Mouse (Mus musculus) neural tube, embryonic 11.5 days (tissue): ENCODE data around the gene Arl14ep. TPM values are rescaled to one million over a fixed set of nuclear protein-coding genes. Genes with fewer than 3 reads are reported as not detected.
"Not testable (repeated sequence)": the region's sequence is repeated elsewhere in the genome, so short reads cannot be mapped to it uniquely, and the experiment has no call there.

Source experiments
- ATAC-seq: fragments of 200-750 bp; cut with Nextera tagmentation; 2 replicates; pipeline ENCODE4 v1.8.0; 2017; ENCODE audit warnings: moderate number of reproducible peaks, mild to moderate bottlenecking, moderate TSS enrichment, moderate library complexity; ENCODE audit not compliant: insufficient read depth, low FRiP score, low TSS enrichment
- DNase-seq: peaks from one replicate; pipeline ENCODE4 v3.0.0-alpha.2; 2015; ENCODE audit warnings: low spot score
- H3K27ac ChIP-seq: fragments of 300-500 bp; sonication (generic); 2 replicates; pipeline ENCODE4 v1.5.1; 2014; ENCODE audit warnings: low read depth, mild to moderate bottlenecking, low read length
- H3K27me3 ChIP-seq: fragments of 300-500 bp; sonication (generic); 2 replicates; pipeline ENCODE4 v1.6.1; 2014; ENCODE audit warnings: mild to moderate bottlenecking, low read length, mixed read lengths; ENCODE audit not compliant: control insufficient read depth, insufficient read depth
- H3K36me3 ChIP-seq: fragments of 300-500 bp; sonication (generic); 2 replicates; pipeline ENCODE4 v1.6.1; 2014; ENCODE audit warnings: mild to moderate bottlenecking, low read length, moderate library complexity, mixed read lengths; ENCODE audit not compliant: control insufficient read depth, insufficient read depth
- H3K4me1 ChIP-seq: fragments of 300-500 bp; sonication (generic); 2 replicates; pipeline ENCODE4 v1.6.1; 2014; ENCODE audit warnings: low read length, mixed read lengths; ENCODE audit not compliant: control insufficient read depth, insufficient read depth
- H3K4me2 ChIP-seq: fragments of 300-500 bp; sonication (generic); 2 replicates; pipeline ENCODE4 v1.6.1; 2014; ENCODE audit warnings: low read depth, mild to moderate bottlenecking, moderate library complexity
- H3K4me3 ChIP-seq: fragments of 300-500 bp; sonication (generic); 2 replicates; pipeline ENCODE4 v1.5.1; 2014; ENCODE audit warnings: low read depth, low read length
- H3K9ac ChIP-seq: fragments of 300-500 bp; sonication (generic); 2 replicates; pipeline ENCODE4 v1.6.1; 2014; ENCODE audit warnings: mild to moderate bottlenecking, low read length
- H3K9me3 ChIP-seq: fragments of 300-500 bp; sonication (generic); 2 replicates; pipeline ENCODE4 v1.6.1; 2016; ENCODE audit warnings: low read length; ENCODE audit not compliant: control insufficient read depth
- WGBS: fragments of 180-500 bp; shearing (Covaris S2); extraction: QIAGEN DNeasy Blood & Tissue Kit; methylation state at CpG from one replicate; pipeline ENCODE4 v1.1.7; 2014; 5-methylcytosine and 5-hydroxymethylcytosine counted together
- polyA plus RNA-seq: library from polyadenylated mRNA; unstranded; fragments of >200 nt; fragmentation: Nextera tagmentation; extraction: Ambion mirVana; gene quantifications from 2 replicates; pipeline ENCODE4 v1.2.1, GENCODE M21; 2014

Gene Arl14ep
- 53.8 and 59.3 TPM in 2 replicates for polyA plus RNA-seq

DNA sequence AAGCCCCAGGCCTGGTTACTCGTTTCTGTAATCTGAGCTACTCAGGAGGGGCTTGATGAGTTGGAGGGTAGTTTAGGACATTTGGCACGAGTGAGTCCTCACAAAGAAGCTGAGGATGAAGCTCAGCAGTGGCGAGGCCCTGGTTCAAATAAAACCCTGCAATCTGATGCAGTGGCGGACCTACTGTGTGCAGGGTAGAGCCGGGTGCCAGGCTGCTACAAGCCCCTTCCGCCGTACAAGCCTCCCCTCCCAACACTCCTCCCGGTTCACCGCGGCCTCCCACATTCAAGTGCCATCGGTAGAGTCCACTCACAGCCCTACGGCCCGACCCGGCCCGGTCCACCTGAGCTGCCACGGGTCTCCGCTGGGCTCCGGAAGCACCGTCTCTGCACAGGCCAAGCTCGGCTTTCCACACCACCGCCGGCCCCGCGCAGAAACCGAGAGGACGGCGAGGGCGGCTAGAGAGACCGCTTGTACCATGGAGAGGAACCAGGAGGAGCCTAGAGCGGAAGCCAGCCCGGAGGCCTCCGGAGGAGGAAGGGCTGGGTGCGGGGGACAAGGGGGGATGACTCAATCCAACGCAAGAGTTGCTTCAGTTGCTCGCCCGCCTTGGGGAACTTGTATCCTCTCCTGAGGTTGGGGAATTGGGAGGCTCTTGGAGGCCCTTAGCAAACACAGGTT lies at the start of gene Arl14ep:
Gene Arl14ep (minus strand): TSS at position 466 of the 681 bp plus-strand sequence.
- peaks cover 4% of the 10 kb centered on the region; the same call in 1 of the 2 replicates for H3K4me1 ChIP-seq
- H3K4me2 ChIP-seq, result peak within 1 kb of the TSS; percentile 58
- WGBS, result under 1% methylated on average over 36 of the region's 36 CpGs
- DNase-seq (peak; percentile 90), ATAC-seq (peak; percentile 94)
- H3K27ac ChIP-seq, result no peak within 1 kb of the TSS
- H3K9me3 ChIP-seq, result no peaks in the 10 kb centered on the region
- H3K27me3 ChIP-seq, result no peaks in the 10 kb centered on the region
- no peaks in the 10 kb centered on the region for H3K36me3 ChIP-seq
- peak within 1 kb of the TSS; percentile 85 for H3K4me3 ChIP-seq
- peak within 1 kb of the TSS; percentile 96 for H3K9ac ChIP-seq

DNA sequence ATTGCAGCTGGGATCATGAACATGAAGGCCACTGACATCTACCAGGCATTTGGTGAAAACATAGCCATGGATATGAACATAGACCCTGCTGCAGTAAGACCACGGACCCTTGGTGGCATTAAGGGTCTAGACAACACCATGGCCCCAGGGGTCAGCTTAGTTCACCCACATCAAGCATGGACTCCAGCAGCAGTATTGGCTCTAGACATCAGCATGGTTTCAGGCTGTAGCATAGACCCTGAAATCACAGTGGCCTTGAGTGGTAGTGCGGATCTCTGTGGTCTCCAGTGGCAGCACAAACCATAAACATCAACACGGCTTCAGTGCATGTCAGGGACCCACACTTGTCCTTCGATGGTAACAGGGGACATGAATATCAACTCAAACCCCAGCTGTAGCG lies 48.5 kb upstream of the Arl14ep start:
- Histone ChIP-seq H3K27me3 (no peaks in the 10 kb centered on the region), H3K36me3 (no peaks in the 10 kb centered on the region), H3K9ac (no peak overlapping the region), H3K9me3 (no peaks in the 10 kb centered on the region), H3K4me1 (no peaks in the 10 kb centered on the region), H3K27ac (no peak overlapping the region), H3K4me2 (no peak overlapping the region), H3K4me3 (no peak overlapping the region)
- no peak for DNase-seq
- 93% methylated on average over 5 of the region's 5 CpGs for WGBS
- no peak for ATAC-seq

DNA sequence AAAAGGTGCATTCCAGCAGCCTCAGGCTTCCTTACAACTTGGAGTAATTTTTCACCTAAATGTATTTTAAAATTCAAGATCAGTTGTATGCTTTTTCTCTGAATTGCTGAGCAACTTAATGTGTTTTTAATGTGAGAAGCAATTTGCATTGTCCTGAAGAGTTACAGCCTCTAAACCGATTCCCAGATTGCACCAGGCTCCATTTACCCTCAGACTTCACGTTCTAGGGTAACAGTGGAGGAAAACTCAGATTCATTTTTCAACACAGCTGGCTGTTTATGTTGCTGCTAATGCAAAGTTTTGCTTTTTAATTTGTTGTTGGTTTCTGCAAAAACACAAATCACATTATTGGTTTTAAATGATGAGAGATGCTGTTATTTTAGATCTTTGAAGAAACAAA lies 45.1 kb upstream of the Arl14ep start:
- Histone ChIP-seq H3K27me3 (no peaks in the 10 kb centered on the region), H3K36me3 (no peaks in the 10 kb centered on the region), H3K9ac (no peak overlapping the region), H3K9me3 (no peaks in the 10 kb centered on the region), H3K27ac (no peak overlapping the region), H3K4me2 (no peak overlapping the region), H3K4me1 (no peaks in the 10 kb centered on the region), H3K4me3 (no peak overlapping the region)
- DNase-seq (no peak), ATAC-seq (no peak)
- WGBS, result 49% methylated on average over 2 of the region's 2 CpGs

DNA sequence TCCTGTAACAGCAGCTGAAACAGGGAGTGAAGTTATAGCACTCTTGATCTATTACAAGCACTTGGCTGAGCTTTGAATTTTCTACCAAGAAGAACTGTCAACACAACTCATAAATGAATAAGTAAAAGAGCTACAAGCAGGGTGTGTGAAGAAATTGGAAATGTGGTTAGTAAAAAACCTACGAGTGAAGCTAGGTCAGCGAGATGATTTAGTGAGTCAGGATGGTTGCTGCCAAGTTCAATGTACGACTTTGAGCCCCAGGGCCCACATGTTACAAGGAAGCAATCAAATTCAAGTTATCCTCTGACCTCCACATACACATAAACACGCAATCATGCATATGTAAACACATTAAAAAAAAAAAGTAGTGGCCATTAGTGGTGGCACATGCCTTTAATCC lies 38.9 kb upstream of the Arl14ep start:
- WGBS, result 82% methylated on average over 4 of the region's 4 CpGs
- H3K27me3 ChIP-seq, result no peaks in the 10 kb centered on the region
- DNase-seq (no peak), ATAC-seq (no peak)
- H3K36me3 ChIP-seq, result no peaks in the 10 kb centered on the region
- no peak overlapping the region for H3K27ac ChIP-seq
- no peak overlapping the region for H3K4me2 ChIP-seq
- H3K9me3 ChIP-seq, result no peaks in the 10 kb centered on the region
- H3K4me1 ChIP-seq, result no peaks in the 10 kb centered on the region
- no peak overlapping the region for H3K9ac ChIP-seq
- H3K4me3 ChIP-seq, result no peak overlapping the region

DNA sequence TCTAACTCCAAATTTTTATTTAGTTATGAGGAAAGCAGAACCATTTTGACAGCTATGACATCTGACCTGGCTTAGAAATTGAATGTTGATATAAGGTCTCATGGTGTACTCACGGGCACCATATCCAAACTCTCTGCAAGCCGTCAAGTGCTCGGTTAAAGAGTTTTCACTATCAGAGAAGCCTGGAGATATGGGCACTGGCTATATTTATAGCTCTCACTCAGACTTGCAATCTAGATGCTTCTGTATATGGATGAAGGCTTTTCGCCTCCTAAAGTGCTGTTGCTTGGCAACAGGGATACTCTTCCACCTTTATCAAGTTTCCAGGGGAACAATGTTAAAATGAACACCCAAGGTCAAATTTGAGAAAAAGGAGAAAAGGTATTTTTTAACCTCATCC lies 38.1 kb upstream of the Arl14ep start:
- Histone ChIP-seq H3K36me3 (no peaks in the 10 kb centered on the region), H3K27me3 (no peaks in the 10 kb centered on the region), H3K9me3 (no peaks in the 10 kb centered on the region), H3K9ac (no peak overlapping the region), H3K4me1 (no peaks in the 10 kb centered on the region), H3K27ac (no peak overlapping the region), H3K4me2 (no peak overlapping the region), H3K4me3 (no peak overlapping the region)
- DNase-seq (no peak), ATAC-seq (no peak)
- WGBS, result 90% methylated on average over 4 of the region's 4 CpGs

DNA sequence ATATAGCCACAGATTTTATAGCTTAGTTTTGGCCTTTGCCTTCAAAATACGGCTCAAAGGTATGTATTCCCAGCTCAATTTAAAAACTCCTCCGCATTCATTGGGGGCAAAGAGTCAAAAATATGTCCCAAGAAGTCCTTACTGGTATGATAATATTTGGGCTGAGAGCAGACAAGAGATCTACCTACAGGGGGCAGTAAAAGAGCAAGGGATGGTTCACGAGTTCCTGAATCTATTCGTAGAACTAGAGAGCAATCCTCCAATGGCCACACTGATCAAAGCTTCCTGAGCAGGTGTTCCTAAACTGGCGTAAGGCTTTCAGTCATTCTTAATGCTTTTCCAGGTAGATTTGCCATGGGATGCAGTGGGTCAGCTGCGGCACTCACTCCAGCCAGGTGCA lies 35.9 kb upstream of the Arl14ep start:
- Histone ChIP-seq H3K4me1 (no peaks in the 10 kb centered on the region), H3K9ac (no peak overlapping the region), H3K4me3 (no peak overlapping the region), H3K9me3 (no peaks in the 10 kb centered on the region), H3K4me2 (no peak overlapping the region), H3K27me3 (no peaks in the 10 kb centered on the region), H3K27ac (no peak overlapping the region), H3K36me3 (no peaks in the 10 kb centered on the region)
- WGBS, result 84% methylated on average over 6 of the region's 6 CpGs
- DNase-seq (no peak), ATAC-seq (no peak)

DNA sequence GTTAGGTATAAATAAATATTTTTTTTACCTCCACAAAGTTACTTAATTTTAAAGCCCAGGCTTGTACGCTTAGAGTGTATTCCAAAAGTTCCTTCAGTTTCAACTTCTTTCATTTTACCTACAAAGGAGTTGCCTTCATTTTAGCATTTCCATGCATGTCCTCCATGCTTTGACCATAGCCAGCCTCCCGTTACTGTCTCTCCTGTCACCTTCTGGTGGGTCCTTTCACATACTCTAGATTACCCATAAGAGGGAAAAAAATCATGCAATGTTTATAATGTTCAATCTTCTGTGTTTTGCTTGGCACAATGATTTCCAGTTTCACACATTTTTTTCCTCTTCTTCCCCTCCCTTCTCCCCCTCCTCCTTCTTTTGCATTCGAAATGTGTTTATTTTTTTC lies 32.2 kb upstream of the Arl14ep start:
- Histone ChIP-seq H3K4me2 (no peak overlapping the region), H3K27me3 (no peaks in the 10 kb centered on the region), H3K27ac (no peak overlapping the region), H3K36me3 (no peaks in the 10 kb centered on the region), H3K4me3 (no peak overlapping the region), H3K9me3 (no peaks in the 10 kb centered on the region), H3K4me1 (no peaks in the 10 kb centered on the region), H3K9ac (no peak overlapping the region)
- WGBS, result 88% methylated on average over 3 of the region's 3 CpGs
- no peak for ATAC-seq
- DNase-seq, result no peak

DNA sequence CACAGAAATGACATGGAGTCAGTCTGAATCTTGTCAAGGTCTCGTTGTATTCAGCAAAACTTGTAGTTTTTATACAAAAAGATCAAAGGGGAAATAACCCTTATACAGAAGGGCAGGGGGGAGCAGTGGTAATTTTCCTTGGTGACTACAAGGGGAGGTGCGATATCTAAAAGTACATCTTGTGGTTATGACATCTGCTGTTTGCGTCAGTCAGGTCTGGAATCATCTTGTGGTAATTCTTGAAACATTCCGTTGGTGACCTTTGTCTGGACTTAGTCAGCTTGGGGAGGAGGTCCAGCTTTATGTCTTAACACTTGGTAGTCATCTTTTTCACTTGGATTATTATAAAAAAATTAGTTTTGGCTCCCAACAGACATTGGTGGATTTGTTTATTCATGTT lies 31.7 kb upstream of the Arl14ep start:
- H3K4me1 ChIP-seq, DNase-seq, H3K36me3 ChIP-seq, H3K4me2 ChIP-seq, ATAC-seq, H3K4me3 ChIP-seq, H3K27me3 ChIP-seq, H3K27ac ChIP-seq, H3K9me3 ChIP-seq, H3K9ac ChIP-seq: not testable (repeated sequence)
- WGBS, result 86% methylated on average over 4 of the region's 4 CpGs

DNA sequence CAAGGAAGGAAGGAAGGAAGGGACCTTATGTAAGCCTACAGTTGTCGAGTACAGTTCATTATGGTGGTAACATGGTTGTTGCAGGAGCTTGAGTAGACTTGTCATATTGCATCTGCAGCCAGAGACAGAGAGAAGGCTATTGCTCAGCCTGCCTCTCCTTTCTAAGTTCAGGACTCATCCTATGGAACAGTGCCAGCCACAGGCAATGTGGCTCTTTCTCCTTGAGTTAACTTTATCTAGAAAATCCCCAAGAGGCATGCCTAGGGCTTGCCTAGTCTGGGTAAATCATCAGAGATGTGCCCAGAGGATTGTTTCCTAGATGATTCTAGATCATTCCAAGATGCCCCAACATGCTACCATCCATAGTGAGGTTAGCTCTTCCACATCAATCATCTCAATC lies 17.0 kb upstream of the Arl14ep start:
- no peak for ATAC-seq

More for the DNA sequence above, 17.0 kb upstream of the Arl14ep start:
- Histone ChIP-seq H3K9ac (no peak overlapping the region), H3K36me3 (no peaks in the 10 kb centered on the region), H3K27me3 (no peaks in the 10 kb centered on the region), H3K4me1 (no peaks in the 10 kb centered on the region), H3K4me3 (no peak overlapping the region), H3K27ac (no peak overlapping the region), H3K9me3 (no peaks in the 10 kb centered on the region), H3K4me2 (no peak overlapping the region)
- WGBS, result 86% methylated on average over 1 of the region's 1 CpGs
- no peak for DNase-seq
